Mouse (Mus musculus): ENCODE results near the gene Hemk1. TPM values are rescaled to one million over a fixed set of nuclear protein-coding genes. Genes with fewer than 3 reads are reported as not detected.

Gene Hemk1
- polyA plus RNA-seq, 1 experiment from 2014 or later = 12.3 TPM

GRCm38 (mm10) chr9:107289211-107290076 lies 48.7 kb downstream of the Hemk1 start, which contains the start of gene Mapkapk3:
TSS of gene Mapkapk3 (minus strand) at chr9:107289877.
- Histone ChIP-seq H3K27me3 (0 out of 2 replicates have a peak, but pooled peaks cover 8% of the 10 kb centered on the region), H3K4me3 (replicated peaks) (peak within 1 kb of the TSS; percentile 53), H3K9me3 (replicated peaks) (no peaks in the 10 kb centered on the region), H3K9ac (peak within 1 kb of the TSS; percentile 3), H3K4me1 (peaks cover 20% of the 10 kb centered on the region), H3K36me3 (no peaks in the 10 kb centered on the region), H3K27ac (replicated peaks) (peak within 1 kb of the TSS; percentile 86), H3K4me2 (replicated peaks) (peak within 1 kb of the TSS; percentile 94)
- ATAC-seq (ENCODE audit: insufficient number of reproducible peaks, low FRiP score, low TSS enrichment, low read depth) = peak; percentile 78
- WGBS = 2% methylated on average over 49 of the region's 49 CpGs

GRCm38 (mm10) chr9:107288711-107289110 lies 49.4 kb downstream of the Hemk1 start:
- Histone ChIP-seq H3K4me1 (peaks cover 18% of the 10 kb centered on the region; the same call in 1 of the 2 replicates), H3K9me3 (replicated peaks) (no peaks in the 10 kb centered on the region), H3K9ac (no peak overlapping the region), H3K27ac (replicated peaks) (peak overlapping the region; percentile 86), H3K4me3 (replicated peaks) (peak overlapping the region; percentile 53), H3K36me3 (no peaks in the 10 kb centered on the region), H3K27me3 (0 out of 2 replicates have a peak, but pooled peaks cover 8% of the 10 kb centered on the region), H3K4me2 (replicated peaks) (peak overlapping the region; percentile 94)
- WGBS = 22% methylated on average over 8 of the region's 8 CpGs
- ATAC-seq (ENCODE audit: insufficient number of reproducible peaks, low FRiP score, low TSS enrichment, low read depth) = no peak

GRCm38 (mm10) chr9:107288105-107288650 lies 50.0 kb downstream of the Hemk1 start:
- no peaks in the 10 kb centered on the region for H3K36me3 ChIP-seq
- no peak overlapping the region for H3K9ac ChIP-seq
- no peak overlapping the region for H3K27ac ChIP-seq (replicated peaks)
- H3K4me3 ChIP-seq (replicated peaks) = peak overlapping the region; percentile 53
- ATAC-seq (ENCODE audit: insufficient number of reproducible peaks, low FRiP score, low TSS enrichment, low read depth) = no peak
- no peaks in the 10 kb centered on the region for H3K9me3 ChIP-seq (replicated peaks)
- WGBS = 85% methylated on average over 14 of the region's 14 CpGs
- H3K27me3 ChIP-seq = 0 out of 2 replicates have a peak, but pooled peaks cover 7% of the 10 kb centered on the region
- H3K4me1 ChIP-seq = peaks cover 18% of the 10 kb centered on the region; the same call in 1 of the 2 replicates
- peak overlapping the region; percentile 94 for H3K4me2 ChIP-seq (replicated peaks)

GRCm38 (mm10) chr9:107287294-107287693 lies 50.9 kb downstream of the Hemk1 start:
- Histone ChIP-seq H3K27ac (replicated peaks) (no peak overlapping the region), H3K9ac (no peak overlapping the region), H3K36me3 (no peaks in the 10 kb centered on the region), H3K4me2 (replicated peaks) (no peak overlapping the region), H3K4me1 (peaks cover 18% of the 10 kb centered on the region; the same call in 1 of the 2 replicates), H3K27me3 (0 out of 2 replicates have a peak, but pooled peaks cover 4% of the 10 kb centered on the region), H3K9me3 (replicated peaks) (no peaks in the 10 kb centered on the region), H3K4me3 (replicated peaks) (no peak overlapping the region)
- ATAC-seq (ENCODE audit: insufficient number of reproducible peaks, low FRiP score, low TSS enrichment, low read depth) = no peak
- WGBS = 65% methylated on average over 2 of the region's 2 CpGs

- no peaks in the 10 kb centered on the region for H3K9me3 ChIP-seq (replicated peaks)
- WGBS = 29% methylated on average over 3 of the region's 3 CpGs
- no peak for ATAC-seq (ENCODE audit: insufficient number of reproducible peaks, low FRiP score, low TSS enrichment, low read depth)
- H3K36me3 ChIP-seq = no peaks in the 10 kb centered on the region
- no peak overlapping the region for H3K27ac ChIP-seq (replicated peaks)
- no peak overlapping the region for H3K4me3 ChIP-seq (replicated peaks)
- no peak overlapping the region for H3K9ac ChIP-seq
- peaks cover 22% of the 10 kb centered on the region for H3K4me1 ChIP-seq
- H3K4me2 ChIP-seq (replicated peaks) = no peak overlapping the region
- H3K27me3 ChIP-seq = no peaks in the 10 kb centered on the region
Measured at GRCm38 (mm10) chr9:107285009-107285408, 53.1 kb downstream of the Hemk1 start.

- Histone ChIP-seq H3K9ac (no peak overlapping the region), H3K9me3 (replicated peaks) (no peaks in the 10 kb centered on the region), H3K27me3 (no peaks in the 10 kb centered on the region), H3K36me3 (no peaks in the 10 kb centered on the region), H3K4me2 (replicated peaks) (no peak overlapping the region), H3K27ac (replicated peaks) (no peak overlapping the region), H3K4me1 (peaks cover 28% of the 10 kb centered on the region), H3K4me3 (replicated peaks) (no peak overlapping the region)
- no peak for ATAC-seq (ENCODE audit: insufficient number of reproducible peaks, low FRiP score, low TSS enrichment, low read depth)
- 73% methylated on average over 9 of the region's 9 CpGs for WGBS
Measured at GRCm38 (mm10) chr9:107282951-107283350, 55.2 kb downstream of the Hemk1 start.

GRCm38 (mm10) chr9:107281241-107281987 lies 56.7 kb downstream of the Hemk1 start:
- no peak overlapping the region for H3K4me2 ChIP-seq (replicated peaks)
- 83% methylated on average over 5 of the region's 5 CpGs for WGBS
- peaks cover 27% of the 10 kb centered on the region for H3K4me1 ChIP-seq
- no peaks in the 10 kb centered on the region for H3K9me3 ChIP-seq (replicated peaks)
- H3K4me3 ChIP-seq (replicated peaks) = no peak overlapping the region
- ATAC-seq (ENCODE audit: insufficient number of reproducible peaks, low FRiP score, low TSS enrichment, low read depth) = no peak
- no peaks in the 10 kb centered on the region for H3K27me3 ChIP-seq
- H3K36me3 ChIP-seq = no peaks in the 10 kb centered on the region
- H3K27ac ChIP-seq (replicated peaks) = no peak overlapping the region
- H3K9ac ChIP-seq = no peak overlapping the region

- no peaks in the 10 kb centered on the region for H3K27me3 ChIP-seq
- no peak for ATAC-seq (ENCODE audit: insufficient number of reproducible peaks, low FRiP score, low TSS enrichment, low read depth)
- no peaks in the 10 kb centered on the region for H3K9me3 ChIP-seq (replicated peaks)
- no peak overlapping the region for H3K9ac ChIP-seq
- H3K27ac ChIP-seq (replicated peaks) = peak overlapping the region; percentile 82
- no peaks in the 10 kb centered on the region for H3K36me3 ChIP-seq
- peaks cover 24% of the 10 kb centered on the region for H3K4me1 ChIP-seq
- whole genome bisulfite sequencing = 52% methylated on average over 13 of the region's 13 CpGs
- no peak overlapping the region for H3K4me3 ChIP-seq (replicated peaks)
- peak overlapping the region; percentile 42 for H3K4me2 ChIP-seq (replicated peaks)
Measured at GRCm38 (mm10) chr9:107280322-107281027, 57.7 kb downstream of the Hemk1 start.

GRCm38 (mm10) chr9:107279378-107280321 lies 58.5 kb downstream of the Hemk1 start:
- Histone ChIP-seq H3K4me2 (replicated peaks) (peak overlapping the region; percentile 42), H3K4me1 (peaks cover 24% of the 10 kb centered on the region), H3K27me3 (no peaks in the 10 kb centered on the region), H3K9me3 (replicated peaks) (no peaks in the 10 kb centered on the region), H3K36me3 (no peaks in the 10 kb centered on the region), H3K27ac (replicated peaks) (peak overlapping the region; percentile 82), H3K4me3 (replicated peaks) (no peak overlapping the region), H3K9ac (no peak overlapping the region)
- WGBS = 16% methylated on average over 16 of the region's 16 CpGs
- peak; percentile 53 for ATAC-seq (ENCODE audit: insufficient number of reproducible peaks, low FRiP score, low TSS enrichment, low read depth)

All from embryonic facial prominence, embryonic 15.5 days (tissue).